Mouse (Mus musculus) MEL (cell line): ENCODE measurements around the gene Sorcs1. TPM values are rescaled to one million over a fixed set of nuclear protein-coding genes. Genes with fewer than 3 reads are reported as not detected.

Source experiments
- DNase-seq: peaks from one replicate; pipeline ENCODE4 v3.0.0; 2011; ENCODE audit warnings: low read depth, low spot score
- H3K27ac ChIP-seq: 2 replicates; pipeline ENCODE4 v1.5.1; 2012; ENCODE audit warnings: low read depth, mild to moderate bottlenecking, control low read depth, low read length, moderate library complexity; ENCODE audit not compliant: control insufficient read depth
- H3K27me3 ChIP-seq, 2 experiments: fragments of 150-350 bp in 1 of 2; sonication (generic) in 1 of 2; 2 replicates each; pipeline ENCODE4 v1.6.1; 2012; ENCODE audit warnings: low read length in 2 of 2, mild to moderate bottlenecking in 2 of 2, improper control_type of control experiment in 1 of 2, moderate library complexity in 1 of 2; ENCODE audit not compliant: insufficient read depth in 2 of 2, control insufficient read depth in 1 of 2
- H3K36me3 ChIP-seq, 2 experiments: 2 replicates each; pipeline ENCODE4 v1.6.1; 2012 to 2014; ENCODE audit warnings: low read length in 2 of 2, improper control_type of control experiment in 1 of 2, inconsistent platforms in 1 of 2, mild to moderate bottlenecking in 1 of 2; ENCODE audit not compliant: insufficient read depth in 2 of 2, control insufficient read depth in 1 of 2
- H3K4me1 ChIP-seq, 2 experiments: fragments of 150-350 bp in 1 of 2; sonication (generic) in 1 of 2; 2 replicates each; pipeline ENCODE4 v1.6.1; 2012; ENCODE audit warnings: low read length in 2 of 2, improper control_type of control experiment in 1 of 2, mild to moderate bottlenecking in 1 of 2; ENCODE audit not compliant: insufficient read depth in 2 of 2, control insufficient read depth in 1 of 2
- H3K4me3 ChIP-seq, 2 experiments: fragments of 150-350 bp in 1 of 2; sonication (generic) in 1 of 2; 2 replicates each; pipeline ENCODE4 v1.5.1; 2012; ENCODE audit warnings: low read depth in 2 of 2, low read length in 2 of 2, mild to moderate bottlenecking in 2 of 2, moderate library complexity in 2 of 2, control low read depth in 1 of 2, improper control_type of control experiment in 1 of 2; ENCODE audit not compliant: control insufficient read depth in 1 of 2, insufficient read depth in 1 of 2
- H3K79me2 ChIP-seq: 2 replicates; pipeline ENCODE4 v1.6.1; 2012; ENCODE audit warnings: mild to moderate bottlenecking, low read length, moderate library complexity; ENCODE audit not compliant: control insufficient read depth, poor library complexity, insufficient read depth
- H3K9ac ChIP-seq: 2 replicates; pipeline ENCODE4 v1.6.1; 2012; ENCODE audit warnings: low read depth, mild to moderate bottlenecking, control low read depth, low read length, moderate library complexity; ENCODE audit not compliant: control insufficient read depth, poor library complexity, severe bottlenecking
- H3K9me3 ChIP-seq: fragments of 150-350 bp; sonication (generic); replicated peaks from 2 replicates; pipeline ENCODE4 v1.6.1; 2012; ENCODE audit warnings: mild to moderate bottlenecking, low read length, improper control_type of control experiment, moderate library complexity; ENCODE audit not compliant: insufficient read depth
- BHLHE40 ChIP-seq: IDR thresholded peaks from 2 replicates; pipeline ENCODE4 v1.6.1; 2012; ENCODE audit warnings: low read depth, mild to moderate bottlenecking, inconsistent platforms, low read length, improper control_type of control experiment, borderline replicate concordance
- CHD1 ChIP-seq: IDR thresholded peaks from 2 replicates; pipeline ENCODE4 v1.6.1; 2012; ENCODE audit warnings: low read depth, mild to moderate bottlenecking, inconsistent platforms, low read length, improper control_type of control experiment
- CHD2 ChIP-seq: IDR thresholded peaks from 2 replicates; pipeline ENCODE4 v1.6.1; 2011; ENCODE audit warnings: low read length, improper control_type of control experiment
- CTCF ChIP-seq, 3 experiments: IDR thresholded peaks in 2 of 3; conservative IDR thresholded peaks in 1 of 3; 2 replicates each; pipeline ENCODE4 v1.5.1; 2011 to 2012; ENCODE audit warnings: low read length in 3 of 3, low read depth in 2 of 3, mild to moderate bottlenecking in 2 of 3, improper control_type of control experiment in 1 of 3, inconsistent platforms in 1 of 3, mixed read lengths in 1 of 3, moderate library complexity in 1 of 3; ENCODE audit not compliant: control insufficient read depth in 1 of 3, insufficient read depth in 1 of 3, poor library complexity in 1 of 3, severe bottlenecking in 1 of 3
- ELF1 ChIP-seq: IDR thresholded peaks from 2 replicates; pipeline ENCODE4 v1.6.1; 2014; ENCODE audit warnings: low read depth, mild to moderate bottlenecking, inconsistent platforms, low read length, improper control_type of control experiment, moderate library complexity
- EP300 ChIP-seq, 2 experiments: IDR thresholded peaks; 2 replicates each; pipeline ENCODE4 v1.6.1; 2011; ENCODE audit warnings: improper control_type of control experiment in 2 of 2, low read length in 2 of 2, low read depth in 1 of 2, mild to moderate bottlenecking in 1 of 2
- ETS1 ChIP-seq: IDR thresholded peaks from 2 replicates; pipeline ENCODE4 v1.6.1; 2012; ENCODE audit warnings: low read depth, mild to moderate bottlenecking, inconsistent platforms, low read length, improper control_type of control experiment, moderate library complexity
- GABPA ChIP-seq: IDR thresholded peaks from 2 replicates; pipeline ENCODE4 v1.6.1; 2012; ENCODE audit warnings: low read depth, mild to moderate bottlenecking, inconsistent platforms, low read length, improper control_type of control experiment, moderate library complexity
- GATA1 ChIP-seq: IDR thresholded peaks from 2 replicates; pipeline ENCODE4 v1.6.1; 2011; ENCODE audit warnings: low read depth, low read length, improper control_type of control experiment
- HCFC1 ChIP-seq: IDR thresholded peaks from 2 replicates; pipeline ENCODE4 v1.6.1; 2012; ENCODE audit warnings: low read depth, mild to moderate bottlenecking, inconsistent platforms, low read length, improper control_type of control experiment, moderate library complexity
- JUND ChIP-seq: IDR thresholded peaks from 2 replicates; pipeline ENCODE4 v1.6.1; 2011; ENCODE audit warnings: low read depth, mild to moderate bottlenecking, improper control_type of control experiment, low read length
- KAT2A ChIP-seq: conservative IDR thresholded peaks from 2 replicates; pipeline ENCODE4 v1.6.1; 2012; ENCODE audit warnings: low read depth, low read length, improper control_type of control experiment, inconsistent platforms
- MAFK ChIP-seq: IDR thresholded peaks from 2 replicates; pipeline ENCODE4 v1.6.1; 2011; ENCODE audit warnings: low read depth, mild to moderate bottlenecking, low read length, improper control_type of control experiment, borderline replicate concordance
- MAX ChIP-seq: IDR thresholded peaks from 2 replicates; pipeline ENCODE4 v1.6.1; 2011; ENCODE audit warnings: low read length, improper control_type of control experiment
- MEF2A ChIP-seq: IDR thresholded peaks from 2 replicates; pipeline ENCODE4 v1.6.1; 2014; ENCODE audit warnings: low read depth, mild to moderate bottlenecking, inconsistent platforms, low read length, improper control_type of control experiment; ENCODE audit not compliant: poor library complexity, insufficient replicate concordance, severe bottlenecking; ENCODE audit errors: extremely low read depth
- MXI1 ChIP-seq: IDR thresholded peaks from 2 replicates; pipeline ENCODE4 v1.6.1; 2011; ENCODE audit warnings: mild to moderate bottlenecking, low read depth, low read length, improper control_type of control experiment
- MYB ChIP-seq: IDR thresholded peaks from 2 replicates; pipeline ENCODE4 v1.6.1; 2011; ENCODE audit warnings: mild to moderate bottlenecking, low read depth, low read length, improper control_type of control experiment
- MYC ChIP-seq: IDR thresholded peaks from 2 replicates; pipeline ENCODE4 v1.6.1; 2011; ENCODE audit warnings: low read depth, mild to moderate bottlenecking, low read length, improper control_type of control experiment, moderate library complexity
- NELFE ChIP-seq: IDR thresholded peaks from 2 replicates; pipeline ENCODE4 v1.6.1; 2011; ENCODE audit warnings: low read depth, low read length, improper control_type of control experiment
- POLR2A ChIP-seq, 2 experiments: IDR thresholded peaks; 2 replicates each; pipeline ENCODE4 v1.6.1; 2011 to 2012; ENCODE audit warnings: low read length in 2 of 2, mild to moderate bottlenecking in 2 of 2, control low read depth in 1 of 2, improper control_type of control experiment in 1 of 2, low read depth in 1 of 2, moderate library complexity in 1 of 2; ENCODE audit not compliant: control insufficient read depth in 1 of 2, insufficient read depth in 1 of 2, poor library complexity in 1 of 2
- POLR2AphosphoS2 ChIP-seq: IDR thresholded peaks from 2 replicates; pipeline ENCODE4 v1.6.1; 2011; ENCODE audit warnings: low read length, improper control_type of control experiment
- SIN3A ChIP-seq: IDR thresholded peaks from 2 replicates; pipeline ENCODE4 v1.6.1; 2012; ENCODE audit warnings: low read length, improper control_type of control experiment, inconsistent platforms
- TAL1 ChIP-seq: IDR thresholded peaks from 2 replicates; pipeline ENCODE4 v1.6.1; 2012; ENCODE audit warnings: mild to moderate bottlenecking, inconsistent platforms, low read length, moderate library complexity, mixed read lengths
- TBP ChIP-seq: IDR thresholded peaks from 2 replicates; pipeline ENCODE4 v1.8.0; 2011; ENCODE audit warnings: low read depth, low read length, improper control_type of control experiment
- UBTF ChIP-seq: IDR thresholded peaks from 2 replicates; pipeline ENCODE4 v1.6.1; 2012; ENCODE audit warnings: low read depth, mild to moderate bottlenecking, inconsistent platforms, low read length, improper control_type of control experiment, moderate library complexity, borderline replicate concordance; ENCODE audit not compliant: insufficient read depth
- USF2 ChIP-seq, 2 experiments: IDR thresholded peaks; 2 replicates each; pipeline ENCODE4 v1.6.1; 2011 to 2012; ENCODE audit warnings: improper control_type of control experiment in 2 of 2, low read length in 2 of 2, borderline replicate concordance in 1 of 2, inconsistent platforms in 1 of 2, low read depth in 1 of 2, mild to moderate bottlenecking in 1 of 2; ENCODE audit not compliant: insufficient read depth in 1 of 2
- polyA plus RNA-seq, 2 experiments: library from polyadenylated mRNA; stranded (reverse) in 1 of 2; unstranded in 1 of 2; fragments of >175 nt in 1 of 2; fragments of >200 nt in 1 of 2; gene quantifications; 2 replicates each; pipeline versions ENCODE4 v1.2.1 to v1.2.4; 2012; ENCODE audit warnings: low replicate concordance in 2 of 2, low read depth in 1 of 2; ENCODE audit not compliant: insufficient read length in 2 of 2, insufficient read depth in 1 of 2, missing spikeins in 1 of 2
- total RNA-seq: library from RNA; depleted of rRNA; stranded (reverse); fragments of 300-350 nt; gene quantifications from 2 replicates; pipeline ENCODE4 v1.2.3, GENCODE M21; 2012

The Sorcs1 gene
- total and polyA plus RNA-seq, 3 experiments = not detected

DNA sequence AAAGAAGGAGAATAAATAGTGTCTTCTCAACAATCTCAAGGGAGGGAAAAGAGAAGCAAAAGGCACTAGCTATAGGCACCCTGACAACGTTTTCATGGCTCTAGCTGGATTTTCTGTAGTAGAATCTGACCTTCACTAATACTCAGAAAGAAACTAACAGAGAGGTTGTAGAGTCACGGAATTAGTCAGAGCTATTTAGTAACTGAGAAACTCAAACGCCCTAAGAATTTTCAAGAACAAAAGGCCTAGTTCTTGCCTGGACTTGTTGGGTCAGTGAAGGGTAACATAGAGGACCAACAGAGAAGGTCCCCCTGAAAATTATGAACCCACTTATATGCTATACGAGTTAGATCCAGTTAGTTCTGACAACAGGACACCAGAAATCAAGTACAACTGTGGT lies 81.1 kb downstream of the Sorcs1 start:
- Histone ChIP-seq H3K9me3 (no peaks in the 10 kb centered on the region), H3K36me3 (no peaks in the 10 kb centered on the region), H3K4me1 (no peaks in the 10 kb centered on the region), H3K27ac (no peak overlapping the region), H3K4me3 (no peak overlapping the region), H3K27me3 (no peaks in the 10 kb centered on the region), H3K9ac (no peak overlapping the region), H3K79me2 (no peaks in the 10 kb centered on the region)
- TF ChIP-seq KAT2A = no peak
- TF ChIP-seq CHD1 = no peak
- no peak for TF ChIP-seq MYC
- TF ChIP-seq HCFC1 = no peak
- TF ChIP-seq EP300 (IDR thresholded peaks at IDR 0.05; ENCODE audit: low read depth in 1 of 2, low read length in 2 of 2) = no peak
- TF ChIP-seq POLR2AphosphoS2 = no peak
- TF ChIP-seq MAFK = no peak
- no peak for TF ChIP-seq MXI1
- TF ChIP-seq TAL1 = no peak
- TF ChIP-seq CHD2 = no peak
- TF ChIP-seq GABPA = no peak
- no peak for TF ChIP-seq UBTF
- no peak for TF ChIP-seq NELFE
- DNase-seq = no peak

DNA sequence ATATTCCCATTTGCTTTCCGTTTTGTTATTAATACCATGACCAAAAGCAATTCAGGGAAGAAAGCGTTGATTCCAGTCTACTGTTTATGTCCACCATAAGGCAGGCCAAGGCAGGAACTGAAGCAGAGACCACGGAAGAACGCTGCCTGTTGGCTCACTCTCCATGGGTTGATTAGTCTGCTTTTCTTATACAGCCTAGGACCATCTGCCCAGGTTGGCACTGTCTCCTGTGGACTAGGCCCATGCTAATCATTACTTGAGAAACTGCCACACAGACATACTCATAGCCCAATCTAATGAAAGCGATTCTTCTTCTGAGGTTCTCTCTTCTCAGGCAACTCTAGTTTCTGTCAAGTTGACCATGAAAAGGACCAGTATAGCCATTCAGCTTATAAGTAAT lies 92.3 kb downstream of the Sorcs1 start:
- Histone ChIP-seq H3K9me3 (no peaks in the 10 kb centered on the region; the same call in 1 of the 2 replicates), H3K36me3 (no peaks in the 10 kb centered on the region), H3K4me1 (no peaks in the 10 kb centered on the region), H3K27me3 (no peaks in the 10 kb centered on the region), H3K79me2 (no peaks in the 10 kb centered on the region), H3K27ac (no peak overlapping the region), H3K4me3 (no peak overlapping the region), H3K9ac (no peak overlapping the region)
- no peak for TF ChIP-seq CHD2
- no peak for DNase-seq

DNA sequence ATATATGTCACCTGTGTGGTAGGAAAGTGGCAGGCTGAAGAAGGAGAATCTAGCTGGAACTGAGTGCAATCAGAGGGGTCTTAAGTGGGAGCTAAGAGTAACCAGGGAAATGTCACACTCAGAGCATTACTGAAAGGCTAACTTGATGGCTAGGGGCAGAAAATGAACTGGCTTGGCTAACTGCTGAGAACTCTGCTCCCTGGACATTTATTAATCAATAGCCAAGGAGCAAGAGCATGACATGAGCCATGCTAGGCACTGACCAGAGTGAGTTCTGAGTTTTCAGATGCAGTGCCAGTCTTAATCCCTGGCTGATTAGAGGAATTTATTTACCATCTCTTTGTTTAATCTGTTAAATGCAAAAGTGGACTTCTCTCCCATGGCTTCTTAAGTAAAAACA lies 95.5 kb downstream of the Sorcs1 start:
- no peak overlapping the region for H3K4me3 ChIP-seq
- H3K9ac ChIP-seq = no peak overlapping the region
- no peaks in the 10 kb centered on the region for H3K27me3 ChIP-seq
- H3K27ac ChIP-seq = no peak overlapping the region
- H3K36me3 ChIP-seq = no peaks in the 10 kb centered on the region
- DNase-seq = no peak
- no peaks in the 10 kb centered on the region for H3K4me1 ChIP-seq
- H3K9me3 ChIP-seq = no peaks in the 10 kb centered on the region; the same call in 1 of the 2 replicates
- no peaks in the 10 kb centered on the region for H3K79me2 ChIP-seq
- TF ChIP-seq POLR2A (IDR thresholded peaks at IDR 0.05; ENCODE audit: control insufficient read depth in 1 of 2, insufficient read depth in 1 of 2, low read depth in 1 of 2, low read length in 2 of 2, poor library complexity in 1 of 2) (no peak), POLR2AphosphoS2 (no peak), CTCF (IDR thresholded peaks at IDR 0.05 in 2 of 3, conservative IDR thresholded peaks at IDR 0.05 in 1 of 3; ENCODE audit: control insufficient read depth in 1 of 3, insufficient read depth in 1 of 3, low read depth in 2 of 3, low read length in 3 of 3, poor library complexity in 1 of 3, severe bottlenecking in 1 of 3) (no peak), USF2 (IDR thresholded peaks at IDR 0.05; ENCODE audit: borderline replicate concordance in 1 of 2, insufficient read depth in 1 of 2, low read depth in 1 of 2, low read length in 2 of 2) (no peak), MAX (no peak), EP300 (IDR thresholded peaks at IDR 0.05; ENCODE audit: low read depth in 1 of 2, low read length in 2 of 2) (no peak), TBP (no peak), MXI1 (no peak), MEF2A (no peak), MAFK (no peak), JUND (no peak), ETS1 (no peak), MYB (no peak), GATA1 (no peak), UBTF (no peak), TAL1 (no peak), SIN3A (no peak), ELF1 (no peak), BHLHE40 (no peak)
